Mouse (Mus musculus): ENCODE measurements at regions not wholly inside any gene's neighbourhood (a gene's known extent, or its start where the extent isn't known, plus 50 kb on each side); places are given as distances from the start of the nearest gene placed in this dataset.

DNA sequence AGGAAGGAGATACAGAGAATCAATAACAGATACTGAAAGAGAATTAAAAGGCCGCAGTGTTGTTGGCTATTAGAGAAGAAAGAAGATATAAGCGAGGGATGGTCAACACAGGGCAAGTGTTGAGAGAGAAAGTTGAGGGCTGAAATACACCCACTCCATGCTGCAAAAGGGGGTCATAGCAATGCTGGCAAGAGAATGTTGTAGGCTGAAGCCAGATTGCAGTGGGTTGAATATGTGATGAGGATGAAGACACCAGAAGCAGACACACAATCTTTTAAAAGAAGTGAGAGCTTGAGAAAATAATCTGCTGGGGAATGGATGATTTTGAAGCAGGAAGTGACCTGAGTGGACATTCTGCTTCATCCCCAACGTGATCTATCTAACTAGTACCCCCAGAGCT, 90.5 kb upstream of the Grm7 start:
- H3K4me1 ChIP-seq (replicated peaks; ENCODE audit: insufficient read depth, low read length): no peaks in the 10 kb centered on the region
- no peak overlapping the region for H3K27ac ChIP-seq
- no peaks in the 10 kb centered on the region for H3K36me3 ChIP-seq (ENCODE audit: insufficient read depth, low read length)
- ATAC-seq (replicated peaks; ENCODE audit: low FRiP score, low read depth): no peak
- DNase-seq (ENCODE audit: low spot score): no peak
- no peaks in the 10 kb centered on the region for H3K27me3 ChIP-seq (ENCODE audit: insufficient read depth, low read length)
- no peaks in the 10 kb centered on the region for H3K9me3 ChIP-seq (replicated peaks; ENCODE audit: low read length)
- H3K9ac ChIP-seq (ENCODE audit: low read depth, low read length): no peak overlapping the region
- 75% methylated on average over 3 of the region's 3 CpGs for WGBS
- no peak for TF ChIP-seq CTCF (IDR thresholded peaks at IDR 0.05; ENCODE audit: low read depth)
- H3K4me3 ChIP-seq (replicated peaks; ENCODE audit: low read depth, low read length): no peak overlapping the region
- no peak overlapping the region for H3K4me2 ChIP-seq (ENCODE audit: low read length)

DNA sequence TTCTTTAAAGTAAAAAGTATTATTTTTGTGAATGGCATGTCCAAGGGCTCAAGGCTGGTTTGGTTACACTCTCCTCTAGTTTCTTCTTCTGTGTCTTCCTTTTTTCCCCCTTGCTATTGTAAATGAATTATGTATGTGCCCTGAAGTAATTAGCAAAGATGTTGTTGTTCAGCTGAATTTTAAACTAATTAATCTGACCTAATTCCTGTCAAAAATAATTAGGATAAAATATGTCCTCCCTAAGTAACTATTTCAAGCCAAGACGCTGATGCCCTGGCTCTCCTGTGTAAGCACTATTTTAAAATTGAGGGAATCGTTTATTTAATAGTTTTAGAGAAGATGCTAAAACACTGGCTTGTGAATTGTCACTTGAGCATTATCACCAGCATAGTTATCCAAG, 85.7 kb upstream of the Grm7 start:
- ATAC-seq (replicated peaks; ENCODE audit: low FRiP score, low read depth): no peak
- Histone ChIP-seq H3K27me3 (ENCODE audit: insufficient read depth, low read length) (no peaks in the 10 kb centered on the region), H3K27ac (no peak overlapping the region), H3K36me3 (ENCODE audit: insufficient read depth, low read length) (no peaks in the 10 kb centered on the region), H3K4me2 (ENCODE audit: low read length) (no peak overlapping the region), H3K9ac (ENCODE audit: low read depth, low read length) (no peak overlapping the region), H3K4me3 (replicated peaks; ENCODE audit: low read depth, low read length) (no peak overlapping the region), H3K9me3 (replicated peaks; ENCODE audit: low read length) (no peaks in the 10 kb centered on the region), H3K4me1 (replicated peaks; ENCODE audit: insufficient read depth, low read length) (no peaks in the 10 kb centered on the region)
- whole genome bisulfite sequencing: 67% methylated on average over 2 of the region's 2 CpGs
- TF ChIP-seq CTCF (IDR thresholded peaks at IDR 0.05; ENCODE audit: low read depth): no peak
- no peak for DNase-seq (ENCODE audit: low spot score)

DNA sequence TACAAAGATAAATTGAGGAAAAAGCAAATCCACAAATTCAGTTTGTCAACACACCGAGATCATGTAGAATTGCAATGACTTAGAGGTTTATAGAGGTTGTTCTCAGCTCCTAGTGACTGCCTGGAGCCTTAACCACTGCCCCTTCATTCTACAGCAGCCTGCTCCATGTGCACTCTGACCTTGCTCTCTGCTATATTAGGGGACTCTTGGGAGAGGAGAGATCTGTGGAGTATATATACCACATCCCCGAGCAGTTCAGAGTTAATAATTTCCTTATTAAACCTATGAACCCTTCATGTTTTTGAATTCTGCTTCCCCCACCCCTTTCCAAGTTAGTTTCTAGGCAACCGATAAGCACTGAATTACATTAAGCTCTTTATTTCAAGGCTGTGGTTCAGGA, 85.0 kb upstream of the Grm7 start:
- no peaks in the 10 kb centered on the region for H3K9me3 ChIP-seq (replicated peaks; ENCODE audit: low read length)
- DNase-seq (ENCODE audit: low spot score) (no peak), ATAC-seq (replicated peaks; ENCODE audit: low FRiP score, low read depth) (no peak; the same call in 1 of the 2 replicates)
- WGBS: 67% methylated on average over 3 of the region's 3 CpGs
- no peak overlapping the region for H3K4me2 ChIP-seq (ENCODE audit: low read length)
- H3K4me1 ChIP-seq (replicated peaks; ENCODE audit: insufficient read depth, low read length): no peaks in the 10 kb centered on the region
- TF ChIP-seq CTCF (IDR thresholded peaks at IDR 0.05; ENCODE audit: low read depth): no peak
- H3K4me3 ChIP-seq (replicated peaks; ENCODE audit: low read depth, low read length): no peak overlapping the region
- no peak overlapping the region for H3K27ac ChIP-seq
- H3K27me3 ChIP-seq (ENCODE audit: insufficient read depth, low read length): no peaks in the 10 kb centered on the region
- H3K9ac ChIP-seq (ENCODE audit: low read depth, low read length): no peak overlapping the region
- H3K36me3 ChIP-seq (ENCODE audit: insufficient read depth, low read length): no peaks in the 10 kb centered on the region

DNA sequence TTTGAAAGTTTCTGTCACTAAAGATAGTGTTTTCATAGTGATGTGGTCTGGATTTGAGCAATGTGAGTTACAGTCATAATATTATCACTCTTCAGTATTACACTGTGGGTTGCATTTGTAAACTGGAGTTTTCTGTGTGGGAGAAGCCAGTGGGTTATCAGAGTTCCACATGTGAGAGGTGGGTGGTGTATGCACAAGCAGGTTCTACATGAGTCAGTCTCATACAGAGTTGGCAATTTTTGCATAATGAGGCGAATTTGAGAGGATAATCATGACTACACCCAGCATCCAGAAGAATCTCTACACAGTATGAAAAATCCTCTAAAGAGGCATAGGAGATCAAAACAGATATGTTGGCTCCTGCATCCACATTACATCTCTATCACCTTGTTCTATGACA, 68.2 kb upstream of the Grm7 start:
- no peaks in the 10 kb centered on the region for H3K4me1 ChIP-seq (replicated peaks; ENCODE audit: insufficient read depth, low read length)
- DNase-seq (ENCODE audit: low spot score) (no peak), ATAC-seq (replicated peaks; ENCODE audit: low FRiP score, low read depth) (no peak)
- no peak for TF ChIP-seq CTCF (IDR thresholded peaks at IDR 0.05; ENCODE audit: low read depth)
- H3K36me3 ChIP-seq (ENCODE audit: insufficient read depth, low read length): no peaks in the 10 kb centered on the region
- H3K4me3 ChIP-seq (replicated peaks; ENCODE audit: low read depth, low read length): no peak overlapping the region
- no peaks in the 10 kb centered on the region for H3K9me3 ChIP-seq (replicated peaks; ENCODE audit: low read length)
- H3K4me2 ChIP-seq (ENCODE audit: low read length): no peak overlapping the region
- no peak overlapping the region for H3K27ac ChIP-seq
- no peaks in the 10 kb centered on the region for H3K27me3 ChIP-seq (ENCODE audit: insufficient read depth, low read length)
- no peak overlapping the region for H3K9ac ChIP-seq (ENCODE audit: low read depth, low read length)
- 52% methylated on average over 1 of the region's 1 CpGs for WGBS
